Mouse (Mus musculus) stomach, embryonic 14.5 days (tissue): ENCODE data around the gene Sec23a. TPM values are rescaled to one million over a fixed set of nuclear protein-coding genes. Genes with fewer than 3 reads are reported as not detected.

Experiments
- ATAC-seq: fragments of 200-750 bp; cut with Nextera tagmentation; 2 replicates; pipeline ENCODE4 v1.8.0; 2017; ENCODE audit warnings: low read depth, moderate TSS enrichment; ENCODE audit not compliant: insufficient number of reproducible peaks, insufficient read depth, low FRiP score
- H3K27ac ChIP-seq: fragments of 300-500 bp; sonication (generic); 2 replicates; pipeline ENCODE4 v1.5.1; 2014; ENCODE audit warnings: mild to moderate bottlenecking, low read length, moderate library complexity, mixed read lengths
- H3K27me3 ChIP-seq: fragments of 300-500 bp; sonication (generic); 2 replicates; pipeline ENCODE4 v1.6.1; 2014; ENCODE audit warnings: low read length, control low read depth, mixed read lengths; ENCODE audit not compliant: control insufficient read depth, insufficient read depth
- H3K36me3 ChIP-seq: fragments of 300-500 bp; sonication (generic); 2 replicates; pipeline ENCODE4 v1.6.1; 2014; ENCODE audit warnings: mild to moderate bottlenecking, control low read depth, low read length, moderate library complexity, mixed read lengths; ENCODE audit not compliant: control insufficient read depth, insufficient read depth
- H3K4me1 ChIP-seq: fragments of 300-500 bp; sonication (generic); 2 replicates; pipeline ENCODE4 v1.6.1; 2014; ENCODE audit warnings: low read length, control low read depth, mixed read lengths; ENCODE audit not compliant: control insufficient read depth, insufficient read depth
- H3K4me2 ChIP-seq: fragments of 300-500 bp; sonication (generic); replicated peaks from 2 replicates; pipeline ENCODE4 v1.6.1; 2014; ENCODE audit warnings: low read depth, low read length, control low read depth
- H3K4me3 ChIP-seq: fragments of 300-500 bp; sonication (generic); 2 replicates; pipeline ENCODE4 v1.5.1; 2014; ENCODE audit warnings: low read depth, low read length, control low read depth
- H3K9ac ChIP-seq: fragments of 300-500 bp; sonication (generic); replicated peaks from 2 replicates; pipeline ENCODE4 v1.6.1; 2014; ENCODE audit warnings: low read depth, mild to moderate bottlenecking, control low read depth, low read length, moderate library complexity, mixed read lengths
- H3K9me3 ChIP-seq: fragments of 300-500 bp; sonication (generic); 2 replicates; pipeline ENCODE4 v1.6.1; 2016; ENCODE audit warnings: low read depth, low read length, control low read depth; ENCODE audit not compliant: control insufficient read depth
- WGBS: fragments of 180-500 bp; shearing (Covaris S2); extraction: QIAGEN DNeasy Blood & Tissue Kit; methylation state at CpG from one replicate; pipeline ENCODE4 v1.1.7; 2014; 5-methylcytosine and 5-hydroxymethylcytosine counted together
- polyA plus RNA-seq: library from polyadenylated mRNA; unstranded; fragments of >200 nt; fragmentation: Nextera tagmentation; extraction: Ambion mirVana; gene quantifications from 2 replicates; pipeline ENCODE4 v1.2.1, GENCODE M21; 2014

Gene Sec23a
- polyA plus RNA-seq, 1 experiment from 2014 or later, result 80.6 TPM

DNA sequence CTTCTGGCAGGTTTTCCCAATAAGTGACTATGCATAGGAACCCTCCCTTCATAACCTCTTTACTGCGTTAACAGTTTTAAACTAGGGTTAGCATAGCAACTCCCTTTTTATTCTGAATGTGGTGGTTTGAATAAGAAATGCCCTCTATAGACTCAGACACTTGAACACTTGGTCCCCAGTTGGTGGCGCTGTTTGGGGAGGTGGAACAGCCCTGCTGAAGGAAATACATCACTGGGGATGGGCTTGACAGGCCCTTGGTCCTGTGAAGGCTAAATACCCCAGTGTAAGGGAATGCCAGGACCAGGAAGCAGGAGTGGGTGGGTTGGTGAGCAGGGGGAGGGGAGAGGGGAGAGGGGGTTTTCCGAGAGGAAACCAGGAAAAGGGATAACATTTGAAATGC lies 92.3 kb downstream of the Sec23a start:
- Histone ChIP-seq H3K4me2 (no peak overlapping the region), H3K36me3 (no peaks in the 10 kb centered on the region), H3K4me1 (no peaks in the 10 kb centered on the region), H3K4me3 (no peak overlapping the region), H3K9ac (no peak overlapping the region), H3K27me3 (no peaks in the 10 kb centered on the region), H3K27ac (no peak overlapping the region), H3K9me3 (no peaks in the 10 kb centered on the region)
- no peak for ATAC-seq
- 74% methylated on average over 3 of the region's 3 CpGs for WGBS

DNA sequence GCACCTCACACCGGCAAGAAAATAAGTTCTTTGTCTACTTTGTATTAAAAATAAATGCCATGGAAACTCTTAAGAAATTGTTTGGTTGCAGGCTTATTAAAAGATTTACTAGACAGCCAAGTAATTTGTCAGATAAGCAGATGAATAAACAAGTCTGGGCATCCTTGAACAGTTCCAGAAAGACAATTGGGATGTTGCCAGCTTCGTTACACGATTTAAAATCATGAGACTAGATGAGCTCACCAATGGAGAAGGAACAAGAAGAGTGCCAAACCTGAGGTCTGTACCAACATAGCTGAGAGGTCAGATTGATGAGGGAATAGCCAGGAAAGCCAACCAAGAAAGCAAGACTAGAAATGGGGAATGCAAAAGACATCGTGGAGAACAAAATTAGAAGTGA lies 102.0 kb downstream of the Sec23a start:
- H3K4me3 ChIP-seq, result no peak overlapping the region
- H3K4me1 ChIP-seq, result no peaks in the 10 kb centered on the region
- no peaks in the 10 kb centered on the region for H3K36me3 ChIP-seq
- no peak overlapping the region for H3K9ac ChIP-seq
- 90% methylated on average over 4 of the region's 4 CpGs for WGBS
- H3K9me3 ChIP-seq, result no peaks in the 10 kb centered on the region
- no peak overlapping the region for H3K27ac ChIP-seq
- H3K4me2 ChIP-seq, result no peak overlapping the region
- ATAC-seq, result no peak
- no peaks in the 10 kb centered on the region for H3K27me3 ChIP-seq

Other genes with a start within 250 kb of the Sec23a start
- gene Gemin2, start 1.4 kb upstream of the Sec23a start, polyA plus RNA-seq, result 23.8 and 29.8 TPM in 2 replicates
- gene Trappc6b, start 49.5 kb upstream of the Sec23a start, polyA plus RNA-seq, result 61.0 and 67.1 TPM in 2 replicates
- gene Pnn, start 54.9 kb upstream of the Sec23a start, polyA plus RNA-seq, result 91.3 and 106 TPM in 2 replicates
- gene Mia2, start 83.8 kb upstream of the Sec23a start, polyA plus RNA-seq, result 65.1 and 73.7 TPM in 2 replicates
- gene Fbxo33, start 207.7 kb upstream of the Sec23a start, polyA plus RNA-seq, result 7.4 and 8.1 TPM in 2 replicates